Mouse (Mus musculus): ENCODE results near the gene Xpnpep1. TPM values are rescaled to one million over a fixed set of nuclear protein-coding genes. Genes with fewer than 3 reads are reported as not detected.

The Xpnpep1 gene
- polyA plus RNA-seq, 1 experiment, result 185 TPM

GRCm38 (mm10) chr19:53014910-53015710 is 24.9 kb downstream of the Xpnpep1 start:
- no peak overlapping the region for H3K9ac ChIP-seq (ENCODE audit: low read depth, poor library complexity, severe bottlenecking)
- TF ChIP-seq EP300 (IDR thresholded peaks at IDR 0.05; ENCODE audit: insufficient read depth, low read depth, low read length), result no peak
- TF ChIP-seq POLR2A (IDR thresholded peaks at IDR 0.05; ENCODE audit: insufficient read depth, low read length), result no peak
- no peak for TF ChIP-seq CTCF (IDR thresholded peaks at IDR 0.05; ENCODE audit: low read depth, low read length)
- H3K36me3 ChIP-seq (ENCODE audit: control insufficient read depth, insufficient read depth, low read length, poor library complexity, severe bottlenecking), result peaks cover 9% of the 10 kb centered on the region
- peaks cover 7% of the 10 kb centered on the region for H3K4me1 ChIP-seq (ENCODE audit: control insufficient read depth, insufficient read depth, low read length)
- no peaks in the 10 kb centered on the region for H3K9me3 ChIP-seq (replicated peaks; ENCODE audit: control insufficient read depth, insufficient read depth, low read length, poor library complexity, severe bottlenecking)
- no peak overlapping the region for H3K27ac ChIP-seq (ENCODE audit: insufficient read depth, low read length)
- H3K27me3 ChIP-seq (ENCODE audit: control insufficient read depth, insufficient read depth, low read length, poor library complexity, severe bottlenecking), result no peaks in the 10 kb centered on the region
- no peak overlapping the region for H3K4me3 ChIP-seq (ENCODE audit: low read depth, low read length)

GRCm38 (mm10) chr19:53013744-53014143 is 26.3 kb downstream of the Xpnpep1 start:
- no peak for TF ChIP-seq CTCF (IDR thresholded peaks at IDR 0.05; ENCODE audit: low read depth, low read length)
- no peak for TF ChIP-seq EP300 (IDR thresholded peaks at IDR 0.05; ENCODE audit: insufficient read depth, low read depth, low read length)
- TF ChIP-seq POLR2A (IDR thresholded peaks at IDR 0.05; ENCODE audit: insufficient read depth, low read length), result no peak
- no peak overlapping the region for H3K4me3 ChIP-seq (ENCODE audit: low read depth, low read length)
- no peak overlapping the region for H3K27ac ChIP-seq (ENCODE audit: insufficient read depth, low read length)
- peaks cover 13% of the 10 kb centered on the region for H3K36me3 ChIP-seq (ENCODE audit: control insufficient read depth, insufficient read depth, low read length, poor library complexity, severe bottlenecking)
- H3K9ac ChIP-seq (ENCODE audit: low read depth, poor library complexity, severe bottlenecking), result no peak overlapping the region
- peaks cover 3% of the 10 kb centered on the region for H3K4me1 ChIP-seq (ENCODE audit: control insufficient read depth, insufficient read depth, low read length)
- no peaks in the 10 kb centered on the region for H3K27me3 ChIP-seq (ENCODE audit: control insufficient read depth, insufficient read depth, low read length, poor library complexity, severe bottlenecking)
- H3K9me3 ChIP-seq (replicated peaks; ENCODE audit: control insufficient read depth, insufficient read depth, low read length, poor library complexity, severe bottlenecking), result no peaks in the 10 kb centered on the region

- Histone ChIP-seq H3K27ac (ENCODE audit: insufficient read depth, low read length) (no peak overlapping the region), H3K4me1 (ENCODE audit: control insufficient read depth, insufficient read depth, low read length) (peaks cover 3% of the 10 kb centered on the region), H3K27me3 (ENCODE audit: control insufficient read depth, insufficient read depth, low read length, poor library complexity, severe bottlenecking) (no peaks in the 10 kb centered on the region), H3K9ac (ENCODE audit: low read depth, poor library complexity, severe bottlenecking) (no peak overlapping the region), H3K9me3 (replicated peaks; ENCODE audit: control insufficient read depth, insufficient read depth, low read length, poor library complexity, severe bottlenecking) (no peaks in the 10 kb centered on the region), H3K4me3 (ENCODE audit: low read depth, low read length) (no peak overlapping the region), H3K36me3 (ENCODE audit: control insufficient read depth, insufficient read depth, low read length, poor library complexity, severe bottlenecking) (peaks cover 13% of the 10 kb centered on the region)
- TF ChIP-seq CTCF (IDR thresholded peaks at IDR 0.05; ENCODE audit: low read depth, low read length) (no peak), POLR2A (IDR thresholded peaks at IDR 0.05; ENCODE audit: insufficient read depth, low read length) (no peak), EP300 (IDR thresholded peaks at IDR 0.05; ENCODE audit: insufficient read depth, low read depth, low read length) (no peak)
Observed at GRCm38 (mm10) chr19:53013341-53013740, 26.7 kb downstream of the Xpnpep1 start.

GRCm38 (mm10) chr19:53010941-53011340 is 29.1 kb downstream of the Xpnpep1 start:
- no peak overlapping the region for H3K27ac ChIP-seq (ENCODE audit: insufficient read depth, low read length)
- H3K36me3 ChIP-seq (ENCODE audit: control insufficient read depth, insufficient read depth, low read length, poor library complexity, severe bottlenecking), result peaks cover 26% of the 10 kb centered on the region
- H3K27me3 ChIP-seq (ENCODE audit: control insufficient read depth, insufficient read depth, low read length, poor library complexity, severe bottlenecking), result no peaks in the 10 kb centered on the region
- no peaks in the 10 kb centered on the region for H3K9me3 ChIP-seq (replicated peaks; ENCODE audit: control insufficient read depth, insufficient read depth, low read length, poor library complexity, severe bottlenecking)
- H3K4me1 ChIP-seq (ENCODE audit: control insufficient read depth, insufficient read depth, low read length), result peaks cover 1% of the 10 kb centered on the region
- no peak overlapping the region for H3K4me3 ChIP-seq (ENCODE audit: low read depth, low read length)
- no peak overlapping the region for H3K9ac ChIP-seq (ENCODE audit: low read depth, poor library complexity, severe bottlenecking)
- TF ChIP-seq POLR2A (IDR thresholded peaks at IDR 0.05; ENCODE audit: insufficient read depth, low read length), result no peak
- no peak for TF ChIP-seq EP300 (IDR thresholded peaks at IDR 0.05; ENCODE audit: insufficient read depth, low read depth, low read length)
- no peak for TF ChIP-seq CTCF (IDR thresholded peaks at IDR 0.05; ENCODE audit: low read depth, low read length)

- no peaks in the 10 kb centered on the region for H3K27me3 ChIP-seq (ENCODE audit: control insufficient read depth, insufficient read depth, low read length, poor library complexity, severe bottlenecking)
- H3K27ac ChIP-seq (ENCODE audit: insufficient read depth, low read length), result no peak overlapping the region
- H3K9ac ChIP-seq (ENCODE audit: low read depth, poor library complexity, severe bottlenecking), result no peak overlapping the region
- H3K4me3 ChIP-seq (ENCODE audit: low read depth, low read length), result no peak overlapping the region
- H3K36me3 ChIP-seq (ENCODE audit: control insufficient read depth, insufficient read depth, low read length, poor library complexity, severe bottlenecking), result peaks cover 27% of the 10 kb centered on the region
- H3K9me3 ChIP-seq (replicated peaks; ENCODE audit: control insufficient read depth, insufficient read depth, low read length, poor library complexity, severe bottlenecking), result no peaks in the 10 kb centered on the region
- TF ChIP-seq CTCF (IDR thresholded peaks at IDR 0.05; ENCODE audit: low read depth, low read length), result no peak
- TF ChIP-seq EP300 (IDR thresholded peaks at IDR 0.05; ENCODE audit: insufficient read depth, low read depth, low read length), result no peak
- no peak for TF ChIP-seq POLR2A (IDR thresholded peaks at IDR 0.05; ENCODE audit: insufficient read depth, low read length)
- H3K4me1 ChIP-seq (ENCODE audit: control insufficient read depth, insufficient read depth, low read length), result peaks cover 3% of the 10 kb centered on the region
Observed at GRCm38 (mm10) chr19:53008921-53009320, 31.1 kb downstream of the Xpnpep1 start.

GRCm38 (mm10) chr19:53008020-53008705 is 31.9 kb downstream of the Xpnpep1 start:
- Histone ChIP-seq H3K27me3 (ENCODE audit: control insufficient read depth, insufficient read depth, low read length, poor library complexity, severe bottlenecking) (no peaks in the 10 kb centered on the region), H3K4me3 (ENCODE audit: low read depth, low read length) (no peak overlapping the region), H3K4me1 (ENCODE audit: control insufficient read depth, insufficient read depth, low read length) (peaks cover 3% of the 10 kb centered on the region), H3K36me3 (ENCODE audit: control insufficient read depth, insufficient read depth, low read length, poor library complexity, severe bottlenecking) (peaks cover 31% of the 10 kb centered on the region), H3K9me3 (replicated peaks; ENCODE audit: control insufficient read depth, insufficient read depth, low read length, poor library complexity, severe bottlenecking) (no peaks in the 10 kb centered on the region), H3K27ac (ENCODE audit: insufficient read depth, low read length) (peak overlapping the region; percentile 10; the same call in 1 of the 2 replicates), H3K9ac (ENCODE audit: low read depth, poor library complexity, severe bottlenecking) (0 out of 2 replicates have a peak overlapping the region, but pooled peaks have one; percentile 10)
- TF ChIP-seq CTCF (IDR thresholded peaks at IDR 0.05; ENCODE audit: low read depth, low read length) (peak; percentile 72), POLR2A (IDR thresholded peaks at IDR 0.05; ENCODE audit: insufficient read depth, low read length) (no peak), EP300 (IDR thresholded peaks at IDR 0.05; ENCODE audit: insufficient read depth, low read depth, low read length) (no peak)

Measured in ES-Bruce4 (cell line).